Mouse (Mus musculus) olfactory bulb, adult 2 months (tissue): ENCODE measurements around the gene St3gal3. TPM values are rescaled to one million over a fixed set of nuclear protein-coding genes. Genes with fewer than 3 reads are reported as not detected.

ENCODE experiments used
- H3K27ac ChIP-seq: fragments of 200-500 bp; 2 replicates; pipeline ENCODE4 v1.5.1; 2012; ENCODE audit warnings: low read depth, low read length; ENCODE audit not compliant: insufficient read depth
- H3K4me1 ChIP-seq: fragments of 200-500 bp; 2 replicates; pipeline ENCODE4 v1.6.1; 2012; ENCODE audit warnings: low read length; ENCODE audit not compliant: control insufficient read depth, insufficient read depth
- H3K4me3 ChIP-seq: fragments of 200-500 bp; 2 replicates; pipeline ENCODE4 v1.5.1; 2012; ENCODE audit warnings: mild to moderate bottlenecking, low read depth, low read length, moderate library complexity; ENCODE audit not compliant: insufficient read depth
- CTCF ChIP-seq: fragments of 200-500 bp; IDR thresholded peaks from 2 replicates; pipeline ENCODE4 v1.5.1; 2012; ENCODE audit warnings: low read depth, mild to moderate bottlenecking, low read length, moderate library complexity; ENCODE audit not compliant: insufficient read depth
- POLR2A ChIP-seq: fragments of 200-500 bp; IDR thresholded peaks from 2 replicates; pipeline ENCODE4 v1.6.1; 2012; ENCODE audit warnings: mild to moderate bottlenecking, low read depth, low read length, moderate library complexity; ENCODE audit not compliant: insufficient read depth
- WGBS: fragments of 180-500 bp; shearing (Covaris S2); methylation state at CpG from one replicate; pipeline ENCODE4 v1.1.7; 2018; 5-methylcytosine and 5-hydroxymethylcytosine counted together
- polyA plus RNA-seq: library from polyadenylated mRNA; stranded (reverse); fragments of >200 nt; gene quantifications from 2 replicates; pipeline ENCODE4 v1.2.4, GENCODE M21; 2012; ENCODE audit warnings: low replicate concordance; ENCODE audit not compliant: missing spikeins, insufficient read depth, insufficient read length

St3gal3 gene
- polyA plus RNA-seq, 1 experiment, result not detected

- WGBS, result 95% methylated on average over 4 of the region's 4 CpGs
- Histone ChIP-seq H3K4me3 (no peak overlapping the region), H3K4me1 (peaks cover 39% of the 10 kb centered on the region), H3K27ac (no peak overlapping the region)
- TF ChIP-seq POLR2A, result no peak
- TF ChIP-seq CTCF, result no peak
Measured at GRCm38 (mm10) chr4:117980161-117980560, 154.6 kb downstream of the St3gal3 start.

- H3K4me3 ChIP-seq, result no peak overlapping the region
- H3K4me1 ChIP-seq, result peaks cover 40% of the 10 kb centered on the region
- WGBS, result 98% methylated on average over 4 of the region's 4 CpGs
- H3K27ac ChIP-seq, result no peak overlapping the region
- TF ChIP-seq CTCF (no peak), POLR2A (no peak)
Measured at GRCm38 (mm10) chr4:117979181-117979580, 155.5 kb downstream of the St3gal3 start.

GRCm38 (mm10) chr4:117978282-117978681 lies 156.4 kb downstream of the St3gal3 start:
- H3K4me3 ChIP-seq, result no peak overlapping the region
- H3K27ac ChIP-seq, result no peak overlapping the region
- WGBS, result 92% methylated on average over 9 of the region's 9 CpGs
- H3K4me1 ChIP-seq, result peaks cover 36% of the 10 kb centered on the region
- TF ChIP-seq POLR2A (no peak), CTCF (no peak)

- Histone ChIP-seq H3K4me3 (no peak overlapping the region), H3K4me1 (peaks cover 36% of the 10 kb centered on the region), H3K27ac (no peak overlapping the region)
- 96% methylated on average over 11 of the region's 11 CpGs for WGBS
- TF ChIP-seq CTCF (no peak), POLR2A (no peak)
Measured at GRCm38 (mm10) chr4:117977841-117978240, 156.9 kb downstream of the St3gal3 start.

GRCm38 (mm10) chr4:117977371-117977770 lies 157.3 kb downstream of the St3gal3 start:
- no peak for TF ChIP-seq CTCF
- no peak for TF ChIP-seq POLR2A
- 82% methylated on average over 9 of the region's 9 CpGs for WGBS

GRCm38 (mm10) chr4:117975820-117976219 lies 158.9 kb downstream of the St3gal3 start:
- no peak overlapping the region for H3K27ac ChIP-seq
- H3K4me3 ChIP-seq, result no peak overlapping the region
- H3K4me1 ChIP-seq, result peaks cover 31% of the 10 kb centered on the region
- TF ChIP-seq CTCF, result no peak
- TF ChIP-seq POLR2A, result no peak
- WGBS, result 97% methylated on average over 1 of the region's 1 CpGs

More at GRCm38 (mm10) chr4:117977371-117977770, 157.3 kb downstream of the St3gal3 start:
- no peak overlapping the region for H3K4me3 ChIP-seq
- no peak overlapping the region for H3K27ac ChIP-seq
- H3K4me1 ChIP-seq, result peaks cover 35% of the 10 kb centered on the region

GRCm38 (mm10) chr4:117974719-117975118 lies 160.0 kb downstream of the St3gal3 start:
- WGBS, result 50% methylated on average over 5 of the region's 5 CpGs
- H3K4me3 ChIP-seq, result no peak overlapping the region
- peaks cover 31% of the 10 kb centered on the region for H3K4me1 ChIP-seq
- TF ChIP-seq POLR2A, result no peak
- no peak for TF ChIP-seq CTCF
- no peak overlapping the region for H3K27ac ChIP-seq

- H3K4me1 ChIP-seq, result peaks cover 27% of the 10 kb centered on the region
- H3K4me3 ChIP-seq, result no peak overlapping the region
- 77% methylated on average over 10 of the region's 10 CpGs for WGBS
- TF ChIP-seq POLR2A, result no peak
- TF ChIP-seq CTCF, result no peak
- H3K27ac ChIP-seq, result no peak overlapping the region
Measured at GRCm38 (mm10) chr4:117972999-117973398, 161.7 kb downstream of the St3gal3 start.

- WGBS, result 91% methylated on average over 14 of the region's 14 CpGs
- Histone ChIP-seq H3K4me3 (no peak overlapping the region), H3K4me1 (peaks cover 3% of the 10 kb centered on the region; the same call in 1 of the 2 replicates), H3K27ac (no peak overlapping the region)
- no peak for TF ChIP-seq POLR2A
- TF ChIP-seq CTCF, result no peak
Measured at GRCm38 (mm10) chr4:117964346-117965025, 170.2 kb downstream of the St3gal3 start.
